Mouse (Mus musculus) embryonic facial prominence, embryonic 15.5 days (tissue): ENCODE measurements around the gene Rpl37a. TPM values are rescaled to one million over a fixed set of nuclear protein-coding genes. Genes with fewer than 3 reads are reported as not detected.

Experiments used
- ATAC-seq: fragments of 200-750 bp; cut with Nextera tagmentation; 2 replicates; pipeline ENCODE4 v1.8.0; 2017; ENCODE audit warnings: low read depth, moderate TSS enrichment; ENCODE audit not compliant: insufficient number of reproducible peaks, low FRiP score, low TSS enrichment
- H3K27ac ChIP-seq: fragments of 300-500 bp; sonication (generic); replicated peaks from 2 replicates; pipeline ENCODE4 v1.5.1; 2015; ENCODE audit warnings: mild to moderate bottlenecking, inconsistent platforms
- H3K27me3 ChIP-seq: fragments of 300-500 bp; sonication (generic); 2 replicates; pipeline ENCODE4 v1.6.1; 2015; ENCODE audit warnings: inconsistent platforms
- H3K36me3 ChIP-seq: fragments of 300-500 bp; sonication (generic); 2 replicates; pipeline ENCODE4 v1.6.1; 2015; ENCODE audit warnings: mild to moderate bottlenecking, inconsistent platforms
- H3K4me1 ChIP-seq: fragments of 300-500 bp; sonication (generic); 2 replicates; pipeline ENCODE4 v1.6.1; 2015; ENCODE audit warnings: inconsistent platforms
- H3K4me2 ChIP-seq: fragments of 300-500 bp; sonication (generic); replicated peaks from 2 replicates; pipeline ENCODE4 v1.6.1; 2015; ENCODE audit warnings: mild to moderate bottlenecking, inconsistent platforms
- H3K4me3 ChIP-seq: fragments of 300-500 bp; sonication (generic); replicated peaks from 2 replicates; pipeline ENCODE4 v1.5.1; 2015; ENCODE audit warnings: mild to moderate bottlenecking, inconsistent platforms
- H3K9ac ChIP-seq: fragments of 300-500 bp; sonication (generic); 2 replicates; pipeline ENCODE4 v1.6.1; 2015; ENCODE audit warnings: inconsistent platforms
- H3K9me3 ChIP-seq: fragments of 300-500 bp; sonication (generic); replicated peaks from 2 replicates; pipeline ENCODE4 v1.6.1; 2016; ENCODE audit warnings: inconsistent platforms
- WGBS: fragments of 180-500 bp; shearing (Covaris S2); methylation state at CpG from one replicate; pipeline ENCODE4 v1.1.7; 2015; 5-methylcytosine and 5-hydroxymethylcytosine counted together
- polyA plus RNA-seq: library from polyadenylated mRNA; unstranded; fragments of >200 nt; fragmentation: Nextera tagmentation; extraction: Ambion mirVana; gene quantifications from 2 replicates; pipeline ENCODE4 v1.2.1, GENCODE M21; 2015

Rpl37a gene
- polyA plus RNA-seq, 1 experiment from 2014 or later: 1,967 TPM

DNA sequence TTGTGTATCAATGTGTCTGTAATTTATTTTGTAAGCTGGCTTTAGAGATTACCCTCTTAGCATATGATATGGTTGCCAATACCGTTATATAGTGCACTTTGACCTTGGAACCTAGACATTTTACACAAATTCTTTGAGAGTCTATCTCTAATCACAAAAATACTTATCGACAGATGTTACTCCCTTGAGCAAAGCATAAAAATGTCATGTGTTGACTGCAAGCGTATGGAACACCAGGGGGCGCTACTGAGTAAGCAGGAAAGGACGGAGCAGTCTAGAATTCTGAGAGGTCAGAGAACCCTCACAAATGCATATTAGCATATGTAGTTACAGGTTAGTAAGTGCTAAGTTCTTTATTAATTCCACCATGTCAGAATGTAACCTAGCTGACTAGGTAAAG lies 5.8 kb downstream of the Rpl37a start:
- no peak overlapping the region for H3K4me2 ChIP-seq
- H3K4me1 ChIP-seq: peaks cover 17% of the 10 kb centered on the region
- H3K27ac ChIP-seq: no peak overlapping the region
- no peaks in the 10 kb centered on the region for H3K27me3 ChIP-seq
- H3K4me3 ChIP-seq: no peak overlapping the region
- peaks cover 29% of the 10 kb centered on the region for H3K36me3 ChIP-seq
- 5% methylated on average over 5 of the region's 5 CpGs for WGBS
- no peaks in the 10 kb centered on the region for H3K9me3 ChIP-seq
- ATAC-seq: no peak
- H3K9ac ChIP-seq: no peak overlapping the region

DNA sequence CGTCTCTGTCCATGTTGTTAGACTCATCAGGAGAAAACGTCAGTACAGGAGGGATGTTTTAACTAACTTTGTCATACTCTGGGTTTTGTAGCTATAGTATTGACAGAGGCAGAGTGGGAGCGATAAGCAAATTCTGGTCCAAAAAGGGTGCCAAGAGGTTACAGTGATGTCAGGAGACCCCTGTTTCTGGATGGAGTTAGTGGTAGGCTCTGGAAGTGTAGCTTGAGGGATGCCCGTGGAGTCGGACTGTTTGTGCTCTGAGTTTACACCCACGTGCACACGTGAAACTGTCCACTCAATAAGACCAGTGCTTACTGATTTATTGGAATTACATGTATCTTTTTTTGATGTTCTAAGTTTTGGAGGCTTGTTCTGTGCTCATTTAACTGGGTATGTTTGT lies 6.5 kb downstream of the Rpl37a start:
- Histone ChIP-seq H3K9ac (no peak overlapping the region), H3K36me3 (peaks cover 28% of the 10 kb centered on the region), H3K4me1 (peaks cover 16% of the 10 kb centered on the region), H3K4me2 (no peak overlapping the region), H3K27ac (no peak overlapping the region), H3K9me3 (no peaks in the 10 kb centered on the region), H3K4me3 (no peak overlapping the region), H3K27me3 (no peaks in the 10 kb centered on the region)
- WGBS: 89% methylated on average over 7 of the region's 7 CpGs
- no peak for ATAC-seq

DNA sequence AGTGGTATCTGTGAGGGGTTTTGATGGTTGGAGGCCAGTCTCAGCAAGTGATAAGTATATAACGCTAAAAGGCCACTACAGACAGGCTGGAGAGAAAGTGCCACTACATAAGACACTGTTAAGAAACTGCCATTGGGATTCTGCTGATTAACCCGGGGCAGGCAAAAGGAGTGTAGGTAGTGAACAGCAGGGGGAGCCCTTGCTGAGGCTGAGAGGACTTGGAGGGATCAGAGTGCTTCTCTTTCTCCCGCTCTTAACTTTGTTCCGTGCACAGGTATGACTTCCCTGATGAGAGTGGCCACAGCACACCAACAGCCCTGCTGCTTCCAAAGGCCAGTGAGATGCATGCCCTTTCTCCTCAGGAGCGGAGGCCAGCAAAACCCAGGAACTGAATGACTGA lies 7.8 kb downstream of the Rpl37a start:
- peak; percentile 64; the same call in 1 of the 2 replicates for ATAC-seq
- Histone ChIP-seq H3K4me3 (no peak overlapping the region), H3K36me3 (peaks cover 17% of the 10 kb centered on the region), H3K27me3 (no peaks in the 10 kb centered on the region), H3K9ac (no peak overlapping the region), H3K27ac (no peak overlapping the region), H3K4me2 (no peak overlapping the region), H3K4me1 (peaks cover 7% of the 10 kb centered on the region; the same call in 1 of the 2 replicates), H3K9me3 (no peaks in the 10 kb centered on the region)
- 22% methylated on average over 5 of the region's 5 CpGs for WGBS

DNA sequence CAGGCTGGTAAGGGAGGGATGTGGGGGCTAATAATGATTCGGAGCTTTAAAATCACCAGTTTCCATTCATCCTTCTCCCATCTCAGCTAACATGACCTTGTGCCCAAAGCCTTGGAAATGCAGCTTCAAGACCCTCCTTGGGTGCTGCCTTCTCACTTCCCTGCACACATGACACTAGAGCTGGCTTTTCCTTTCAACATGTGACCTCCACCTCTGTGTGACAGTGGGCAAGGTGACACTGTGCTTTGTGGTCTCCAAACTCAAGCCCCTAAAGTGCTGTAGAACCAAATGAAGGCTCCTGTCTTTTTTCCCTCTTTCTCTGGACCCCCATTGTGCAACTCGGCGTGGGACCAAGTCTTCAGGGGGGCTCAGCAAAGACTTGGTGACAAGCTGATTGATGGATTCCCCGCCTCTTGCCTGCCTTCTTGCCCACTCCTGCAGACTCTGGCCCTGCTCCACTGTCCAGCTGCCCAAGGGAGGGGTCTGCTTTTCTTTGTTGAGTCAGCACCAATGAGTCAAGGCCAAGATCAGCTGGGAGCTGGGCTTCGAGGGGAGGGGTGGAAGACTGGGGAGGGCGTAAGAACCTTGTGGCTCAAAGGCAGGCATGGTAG lies 9.1 kb downstream of the Rpl37a start:
- H3K9me3 ChIP-seq: no peaks in the 10 kb centered on the region
- H3K36me3 ChIP-seq: peaks cover 4% of the 10 kb centered on the region; the same call in 1 of the 2 replicates
- 77% methylated on average over 6 of the region's 6 CpGs for WGBS
- no peak for ATAC-seq
- no peak overlapping the region for H3K27ac ChIP-seq
- H3K4me3 ChIP-seq: no peak overlapping the region
- no peak overlapping the region for H3K9ac ChIP-seq
- H3K4me1 ChIP-seq: no peaks in the 10 kb centered on the region
- no peaks in the 10 kb centered on the region for H3K27me3 ChIP-seq
- no peak overlapping the region for H3K4me2 ChIP-seq

DNA sequence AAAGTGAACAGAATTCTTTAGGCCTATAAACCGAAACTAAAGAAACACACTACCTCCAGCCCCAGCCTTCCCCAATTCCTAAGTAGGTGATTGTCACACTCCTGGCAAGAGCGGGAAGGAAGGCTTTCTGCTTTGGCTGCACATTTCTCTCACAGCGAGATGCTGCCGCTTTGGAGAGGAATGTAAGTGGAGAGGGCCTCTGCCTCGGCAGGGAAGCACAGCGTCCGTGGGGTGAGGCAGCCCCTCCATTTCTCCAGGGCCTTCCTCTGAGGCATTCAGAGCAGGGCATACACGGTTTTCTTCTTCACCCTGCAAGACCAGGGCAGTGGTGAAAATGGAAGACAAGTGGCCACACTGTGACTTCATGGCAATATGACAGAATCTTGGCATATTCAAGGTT lies 11.6 kb downstream of the Rpl37a start:
- ATAC-seq: no peak
- no peak overlapping the region for H3K9ac ChIP-seq
- WGBS: 42% methylated on average over 8 of the region's 8 CpGs

DNA sequence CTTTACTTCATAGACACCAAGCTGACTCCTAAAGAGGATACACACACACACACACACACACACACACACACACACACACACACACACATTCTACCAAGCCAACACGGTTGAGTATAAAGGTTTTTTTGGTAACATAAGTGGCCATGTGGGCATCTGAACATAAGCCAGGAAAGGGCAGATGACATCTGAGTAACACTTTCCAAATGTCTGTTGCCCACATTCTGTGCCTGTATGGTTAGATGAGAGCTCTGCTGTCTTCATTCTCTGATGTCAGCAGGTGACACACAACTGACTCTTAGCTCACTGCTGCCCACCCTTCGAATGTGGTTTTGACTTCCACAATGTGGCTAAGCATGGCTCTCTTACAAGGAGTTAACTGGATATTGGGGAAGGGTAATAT lies 13.3 kb downstream of the Rpl37a start:
- no peak overlapping the region for H3K27ac ChIP-seq
- 70% methylated on average over 2 of the region's 2 CpGs for WGBS
- H3K9ac ChIP-seq: no peak overlapping the region

More for the DNA sequence above, 11.6 kb downstream of the Rpl37a start:
- H3K9me3 ChIP-seq: no peaks in the 10 kb centered on the region
- no peak overlapping the region for H3K4me2 ChIP-seq
- no peaks in the 10 kb centered on the region for H3K27me3 ChIP-seq
- no peak overlapping the region for H3K27ac ChIP-seq
- no peaks in the 10 kb centered on the region for H3K4me1 ChIP-seq
- H3K4me3 ChIP-seq: no peak overlapping the region
- H3K36me3 ChIP-seq: no peaks in the 10 kb centered on the region

DNA sequence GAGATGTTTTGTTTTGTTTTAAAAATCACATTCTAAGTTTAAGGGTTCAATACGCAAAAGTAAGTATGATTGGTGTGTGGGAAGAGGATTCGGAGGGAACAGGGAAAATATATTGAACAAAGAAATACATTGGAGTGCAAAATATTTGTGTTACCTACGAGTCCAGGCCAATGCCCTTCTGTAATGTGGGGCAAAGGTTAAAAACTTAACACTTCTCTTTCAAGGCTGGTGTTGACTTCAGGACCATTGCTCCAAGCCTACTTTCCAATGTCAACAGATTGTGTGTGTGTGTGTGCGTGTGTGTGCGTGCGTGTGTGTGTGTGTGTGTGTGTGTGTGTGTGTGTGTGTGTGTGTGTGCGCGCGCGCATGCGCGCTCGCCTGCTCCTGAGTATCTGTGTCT lies 14.9 kb downstream of the Rpl37a start:
- Histone ChIP-seq H3K9ac (no peak overlapping the region), H3K4me2 (no peak overlapping the region), H3K4me1 (peaks cover 14% of the 10 kb centered on the region), H3K36me3 (no peaks in the 10 kb centered on the region), H3K4me3 (no peak overlapping the region), H3K27ac (no peak overlapping the region), H3K9me3 (no peaks in the 10 kb centered on the region), H3K27me3 (no peaks in the 10 kb centered on the region)
- WGBS: 91% methylated on average over 13 of the region's 13 CpGs
- ATAC-seq: no peak

More for the DNA sequence above, 13.3 kb downstream of the Rpl37a start:
- no peak for ATAC-seq
- Histone ChIP-seq H3K4me1 (no peaks in the 10 kb centered on the region), H3K36me3 (no peaks in the 10 kb centered on the region), H3K27me3 (no peaks in the 10 kb centered on the region), H3K4me2 (no peak overlapping the region), H3K4me3 (no peak overlapping the region), H3K9me3 (no peaks in the 10 kb centered on the region)

DNA sequence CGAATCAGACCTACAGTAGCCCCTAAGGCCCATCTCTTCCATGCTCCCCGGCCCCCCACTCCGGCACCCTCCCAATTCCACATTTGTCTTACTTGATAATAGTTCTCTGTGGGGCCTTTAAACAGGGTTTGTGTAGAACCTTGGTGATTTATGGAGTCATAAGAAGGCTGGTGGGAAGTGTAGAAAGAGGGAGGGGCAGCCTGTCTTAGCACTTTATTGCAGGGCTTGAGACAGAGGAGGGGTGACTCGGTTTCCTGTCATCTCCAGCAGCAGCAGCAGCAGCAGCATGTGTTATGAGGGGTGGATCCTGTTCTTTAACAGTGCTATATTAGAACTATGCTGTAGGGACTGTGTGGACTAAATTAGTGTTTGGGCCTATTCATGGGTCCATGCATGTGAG lies 17.7 kb downstream of the Rpl37a start:
- no peaks in the 10 kb centered on the region for H3K9me3 ChIP-seq
- H3K4me3 ChIP-seq: no peak overlapping the region
- H3K27ac ChIP-seq: no peak overlapping the region
- H3K9ac ChIP-seq: no peak overlapping the region
- H3K4me1 ChIP-seq: peaks cover 19% of the 10 kb centered on the region
- no peak overlapping the region for H3K4me2 ChIP-seq
- H3K36me3 ChIP-seq: no peaks in the 10 kb centered on the region
- no peak for ATAC-seq
- 82% methylated on average over 4 of the region's 4 CpGs for WGBS
- H3K27me3 ChIP-seq: no peaks in the 10 kb centered on the region

DNA sequence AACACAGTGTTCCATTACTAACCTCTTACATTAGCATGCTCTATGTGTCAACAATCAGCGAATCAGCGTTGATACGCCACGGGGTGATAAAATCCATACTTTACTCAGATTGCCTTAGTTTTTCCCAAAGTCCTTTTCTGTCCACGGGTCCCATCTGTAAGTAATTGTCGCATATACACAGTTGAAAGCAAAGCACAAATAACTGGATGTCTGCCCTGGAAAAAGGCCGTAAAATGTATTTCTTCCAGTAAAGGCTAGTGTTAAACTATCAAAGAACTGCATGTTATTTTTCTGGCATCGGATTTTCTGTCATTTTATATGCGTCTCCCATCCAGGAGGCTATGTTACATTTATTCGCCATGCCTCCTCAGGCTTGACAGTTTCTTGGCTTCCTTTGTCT lies 19.0 kb downstream of the Rpl37a start:
- Histone ChIP-seq H3K4me1 (peaks cover 19% of the 10 kb centered on the region), H3K4me2 (no peak overlapping the region), H3K9me3 (no peaks in the 10 kb centered on the region), H3K4me3 (no peak overlapping the region), H3K36me3 (no peaks in the 10 kb centered on the region), H3K9ac (no peak overlapping the region), H3K27me3 (no peaks in the 10 kb centered on the region), H3K27ac (peak overlapping the region; percentile 76)
- ATAC-seq: peak; percentile 63; the same call in 1 of the 2 replicates
- 29% methylated on average over 10 of the region's 10 CpGs for WGBS

DNA sequence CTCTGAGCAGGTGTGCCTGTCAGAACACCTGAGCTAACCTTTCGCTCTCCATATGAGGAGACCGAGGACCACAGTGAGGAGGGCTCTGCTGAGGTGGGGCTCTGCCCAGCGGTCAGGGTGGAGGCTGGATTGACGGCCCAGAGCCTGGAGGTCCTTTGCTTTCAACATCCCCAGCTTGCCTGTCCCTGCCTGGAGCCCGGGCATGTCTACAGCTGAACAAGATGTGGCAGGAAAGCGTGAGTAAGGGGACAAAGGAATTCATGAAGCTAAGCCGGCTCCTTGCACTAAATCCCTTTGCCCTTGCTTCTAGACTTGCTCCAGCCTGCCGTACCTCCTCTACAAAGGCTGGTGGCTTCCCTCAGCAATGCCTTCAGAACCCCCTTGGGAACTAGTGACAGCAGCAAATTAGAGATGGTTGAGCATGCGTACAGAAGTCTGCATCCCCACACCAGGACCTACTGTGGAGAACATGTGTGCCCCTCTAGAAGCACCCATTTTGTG lies 22.2 kb downstream of the Rpl37a start:
- Histone ChIP-seq H3K4me2 (no peak overlapping the region), H3K4me3 (no peak overlapping the region), H3K4me1 (peaks cover 36% of the 10 kb centered on the region), H3K9ac (no peak overlapping the region), H3K36me3 (no peaks in the 10 kb centered on the region), H3K27me3 (no peaks in the 10 kb centered on the region), H3K27ac (peak overlapping the region; percentile 17; the same call in 1 of the 2 replicates), H3K9me3 (no peaks in the 10 kb centered on the region)
- no peak for ATAC-seq
- 68% methylated on average over 9 of the region's 9 CpGs for WGBS

DNA sequence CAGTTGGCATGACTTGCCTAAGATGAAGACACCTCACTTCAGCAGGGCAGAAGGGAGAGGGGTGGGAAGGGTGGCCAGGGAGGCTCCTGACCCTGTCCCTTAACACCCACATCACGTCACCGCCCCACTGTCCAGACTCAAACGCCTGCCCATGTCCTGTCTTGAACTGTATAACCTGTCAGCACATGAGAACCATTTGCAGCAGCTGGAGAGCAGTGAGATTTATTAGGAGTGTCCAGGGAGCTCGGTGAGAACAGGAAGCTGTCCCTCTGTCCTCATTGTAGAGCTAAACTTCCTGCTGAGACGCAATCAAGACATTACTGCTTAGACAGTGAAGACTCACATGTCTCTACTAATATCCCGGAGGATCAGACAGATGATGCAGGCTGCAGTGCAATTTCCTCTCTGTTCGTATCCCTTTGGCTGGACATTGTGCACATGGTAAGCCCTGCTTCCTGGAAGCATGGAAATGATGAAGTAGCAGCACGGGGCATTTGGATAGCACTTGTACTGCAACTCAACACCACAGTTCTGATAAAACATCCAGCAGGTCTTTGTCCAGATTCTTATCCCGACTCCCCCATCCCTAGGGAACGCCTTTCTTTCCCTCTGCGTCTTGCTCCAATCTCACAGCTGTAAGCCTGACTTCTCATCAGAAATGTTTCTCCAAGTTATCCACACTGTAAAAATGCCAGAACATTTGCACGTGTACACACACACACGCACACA lies 25.5 kb downstream of the Rpl37a start:
- WGBS: 48% methylated on average over 13 of the region's 13 CpGs
- no peak overlapping the region for H3K4me3 ChIP-seq
- no peak overlapping the region for H3K4me2 ChIP-seq
- H3K9ac ChIP-seq: no peak overlapping the region
- H3K4me1 ChIP-seq: peaks cover 41% of the 10 kb centered on the region
- no peak for ATAC-seq
- H3K27me3 ChIP-seq: no peaks in the 10 kb centered on the region
- no peaks in the 10 kb centered on the region for H3K36me3 ChIP-seq
- H3K9me3 ChIP-seq: no peaks in the 10 kb centered on the region
- no peak overlapping the region for H3K27ac ChIP-seq
